Mouse (Mus musculus): ENCODE data around the gene Exoc3l.

DNA sequence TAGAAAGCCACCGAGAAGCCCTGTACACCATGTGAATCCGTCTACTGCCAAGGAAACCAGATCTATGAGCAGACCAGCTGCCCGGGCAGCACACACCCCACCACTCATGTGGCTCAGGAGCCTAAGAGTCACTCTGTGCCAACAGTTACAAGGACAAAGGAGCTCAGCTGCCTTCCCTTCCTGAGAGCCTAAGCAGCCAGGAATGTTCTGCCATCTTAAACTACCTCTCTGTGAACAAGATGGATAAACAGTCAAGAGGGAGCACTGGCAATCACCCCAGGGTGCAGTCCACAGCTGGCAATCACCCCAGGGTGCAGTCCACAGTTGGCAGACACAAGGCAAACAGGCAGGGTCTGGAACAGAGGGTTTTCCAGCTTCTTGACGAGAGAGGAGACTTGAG, 22.0 kb upstream of the Exoc3l start:
- TF ChIP-seq EP300 (optimal IDR thresholded peaks at IDR 0.05) (no peak), CTCF (IDR thresholded peaks at IDR 0.05; ENCODE audit: low read depth) (no peak)

All from stomach, postnatal 0 days (tissue).